Mouse (Mus musculus) adrenal gland, adult (tissue): ENCODE measurements around the gene Gm29666.

Source experiments
- DNase-seq, 2 experiments: peaks; one replicate each; pipeline ENCODE4 v3.0.0; 2022 to 2023; ENCODE audit warnings: low spot score in 1 of 2; ENCODE audit not compliant: inconsistent age in 2 of 2

Gene Gm29666

DNA sequence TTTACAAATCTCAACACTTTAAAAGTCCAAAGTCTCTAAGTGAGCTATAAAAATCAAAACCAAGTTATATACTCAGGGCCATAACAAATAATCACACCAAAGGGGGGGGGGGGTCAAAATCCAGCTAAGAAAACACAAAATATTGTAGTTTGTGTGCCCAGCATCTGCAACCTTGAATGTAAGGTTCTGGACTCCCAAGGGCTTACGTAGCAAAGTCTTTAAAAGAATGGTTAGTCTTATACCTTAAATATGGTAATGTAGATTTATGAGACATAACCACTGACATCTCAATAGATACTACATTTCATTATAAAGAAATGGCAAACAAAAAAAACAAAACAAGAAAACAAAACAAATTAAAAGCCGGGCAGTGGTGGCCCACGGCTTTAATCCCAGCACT, at the start of gene Gm29666:
TSS of gene Gm29666 (minus strand) at position 101 of the 400 bp plus-strand sequence.
- DNase-seq: no peak

DNA sequence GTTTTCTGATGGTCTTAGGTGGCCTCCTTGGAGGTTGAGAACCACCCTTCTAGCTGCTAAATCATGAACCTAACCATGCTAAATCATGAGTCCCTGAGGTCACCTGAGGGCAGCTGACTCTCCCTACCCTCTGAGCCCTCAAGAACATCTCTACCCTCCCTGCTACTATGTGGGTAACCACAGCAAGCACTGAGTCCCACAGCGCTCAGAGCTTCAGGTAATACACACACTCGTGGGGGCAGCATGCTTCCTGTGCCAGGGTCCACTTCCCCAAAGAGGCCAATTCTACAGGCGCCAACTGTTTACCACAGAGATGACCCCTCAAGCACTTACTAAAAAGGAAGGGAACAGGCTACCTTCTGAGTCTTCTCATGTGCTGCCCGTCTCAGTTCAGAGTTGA, 48.7 kb upstream of the Gm29666 start:
- no peak for DNase-seq

DNA sequence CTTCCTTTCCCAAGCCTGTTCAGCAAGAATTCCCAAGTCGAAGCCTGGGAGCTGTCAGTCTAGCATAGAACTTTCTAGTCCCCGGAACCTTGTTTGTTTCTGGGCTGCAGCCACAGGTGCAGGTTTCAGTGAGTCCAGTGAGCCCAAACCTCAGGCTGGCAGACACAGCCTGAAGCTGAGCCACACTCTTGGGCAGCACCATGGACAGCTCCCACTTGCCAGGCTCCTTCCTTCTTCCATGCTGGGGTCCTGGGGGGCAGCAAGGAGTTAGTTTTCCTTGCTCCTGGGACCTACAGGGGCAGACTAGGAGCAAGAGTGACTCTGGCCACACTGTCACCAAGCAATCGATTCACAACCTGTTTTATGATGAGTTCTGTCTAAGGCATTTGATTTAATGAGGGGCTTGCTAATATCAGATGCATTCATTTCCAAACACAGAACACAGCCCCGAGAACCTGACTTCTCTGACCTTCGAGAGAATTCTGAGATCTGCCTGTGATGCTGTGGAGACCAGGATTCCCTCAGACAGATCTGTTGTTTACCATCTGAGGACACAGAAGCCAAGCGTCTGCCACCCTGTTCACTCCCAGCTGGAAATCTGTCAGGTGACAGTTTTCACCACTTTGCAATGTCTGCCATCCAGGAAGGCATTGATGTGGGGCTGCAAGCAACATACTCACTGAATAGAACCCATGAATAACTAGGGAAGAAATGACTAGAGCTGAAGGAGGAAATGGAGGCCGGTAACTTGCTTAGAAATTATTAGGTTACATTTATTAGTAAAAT, 45.9 kb upstream of the Gm29666 start:
- peak in 1 of 2 experiments; percentile 74 for DNase-seq

DNA sequence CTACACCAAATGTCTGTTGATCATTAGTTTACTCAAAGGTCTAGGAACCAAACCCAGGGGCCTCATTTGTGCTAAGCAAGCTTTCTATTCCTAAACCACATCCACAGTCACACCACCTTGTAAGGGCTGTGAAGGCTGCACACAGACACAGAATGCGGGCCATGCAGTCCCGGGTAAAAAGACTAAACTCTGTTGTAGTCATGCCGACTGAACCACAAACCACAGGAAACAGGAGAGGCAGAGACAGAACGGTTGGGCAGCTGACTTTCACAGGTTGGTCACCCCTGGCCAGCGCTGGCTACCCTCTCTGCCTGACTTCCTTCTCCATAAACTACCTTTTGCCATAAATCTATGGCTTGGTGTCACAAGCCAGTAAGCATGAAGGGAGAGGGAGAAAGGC, 44.9 kb upstream of the Gm29666 start:
- no peak for DNase-seq

DNA sequence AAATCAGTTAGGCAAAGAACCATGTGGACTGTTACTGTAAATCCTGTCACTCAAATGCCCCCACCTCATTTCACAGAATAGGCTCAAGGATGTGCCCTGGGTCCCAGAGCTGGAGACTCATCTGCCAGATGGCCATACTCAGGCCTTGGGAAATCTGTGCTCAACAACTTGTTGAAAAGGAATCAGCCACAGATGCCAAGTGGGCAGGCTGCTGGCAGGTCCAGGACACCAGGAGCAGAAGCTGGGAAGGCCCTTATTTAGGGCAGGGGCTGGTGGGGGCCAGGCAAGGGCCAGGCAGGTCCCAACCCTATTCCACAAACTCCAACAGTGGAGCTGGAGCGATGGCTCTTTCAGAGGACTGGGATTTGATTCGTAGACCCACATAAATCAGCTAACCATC, 42.7 kb upstream of the Gm29666 start:
- no peak for DNase-seq

- DNase-seq: peak; percentile 42 to 67
Observed at GRCm38 (mm10) chr15:84960692-84961091, 40.9 kb upstream of the Gm29666 start.

GRCm38 (mm10) chr15:84959891-84960290, 40.1 kb upstream of the Gm29666 start:
- DNase-seq: no peak

- peak; percentile 68 to 87 for DNase-seq
Observed at GRCm38 (mm10) chr15:84958331-84958730, 38.5 kb upstream of the Gm29666 start.

- DNase-seq: no peak
Observed at GRCm38 (mm10) chr15:84957851-84958250, 38.0 kb upstream of the Gm29666 start.

GRCm38 (mm10) chr15:84953259-84953658, 33.4 kb upstream of the Gm29666 start:
- no peak for DNase-seq

- DNase-seq: no peak
Observed at GRCm38 (mm10) chr15:84950053-84950452, 30.2 kb upstream of the Gm29666 start.

GRCm38 (mm10) chr15:84948990-84949389, 29.2 kb upstream of the Gm29666 start:
- DNase-seq: no peak

DNA sequence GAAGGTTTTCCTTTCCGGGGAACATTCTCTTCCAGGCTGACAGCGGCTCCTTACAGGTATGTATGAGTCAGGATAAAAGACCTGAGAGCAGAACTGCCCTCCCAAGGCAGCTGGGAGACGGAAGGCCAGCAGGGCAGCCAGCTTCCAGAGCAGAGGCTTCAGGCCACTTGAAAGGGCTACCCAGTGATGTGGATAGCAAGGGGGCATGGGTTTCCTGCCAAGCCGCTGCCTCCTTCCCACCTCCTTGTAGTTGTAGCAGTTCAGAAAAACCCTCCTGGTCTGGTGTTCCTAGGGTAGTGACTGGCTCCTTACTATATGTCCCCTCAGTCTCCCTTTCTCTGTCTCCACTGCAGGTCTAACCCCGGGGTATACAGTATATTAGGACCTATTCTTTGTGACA, 24.5 kb upstream of the Gm29666 start:
- DNase-seq: no peak

DNA sequence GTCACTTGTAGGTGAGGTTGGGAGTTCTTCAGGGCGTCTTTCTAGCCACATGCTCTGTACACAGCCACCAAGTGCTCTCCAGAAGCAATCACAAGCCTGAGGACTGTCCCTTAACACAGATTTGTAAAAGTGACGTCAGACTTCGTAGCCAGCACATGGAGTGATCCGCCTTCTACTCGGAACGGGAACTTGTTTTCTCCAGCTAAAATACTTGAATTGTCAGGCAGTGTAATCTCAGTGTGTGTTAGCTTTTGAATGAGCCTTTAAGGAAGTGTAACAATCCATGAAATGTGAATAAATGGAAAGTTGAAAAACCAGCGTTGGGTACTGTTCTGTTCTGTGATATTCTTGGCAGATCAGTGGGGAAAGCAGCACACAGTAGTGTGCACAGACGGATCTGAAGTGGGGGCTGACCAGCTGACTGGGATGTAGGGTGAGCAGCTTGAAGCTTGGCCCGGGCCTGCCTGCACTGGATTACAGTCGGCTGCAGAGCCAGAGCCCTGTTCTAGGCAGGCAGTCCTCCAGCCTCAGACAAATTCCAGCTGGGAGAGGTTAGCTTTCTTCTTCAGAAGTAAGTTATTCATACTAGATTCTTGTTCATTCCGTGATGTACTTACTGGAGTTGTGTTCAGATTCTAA, 22.9 kb upstream of the Gm29666 start:
- no peak for DNase-seq

GRCm38 (mm10) chr15:84940102-84940501, 20.3 kb upstream of the Gm29666 start:
- DNase-seq: peak; percentile 47 to 64

- DNase-seq: no peak
Observed at GRCm38 (mm10) chr15:84934901-84935300, 15.1 kb upstream of the Gm29666 start.

GRCm38 (mm10) chr15:84932351-84932750, 12.5 kb upstream of the Gm29666 start:
- no peak for DNase-seq

DNA sequence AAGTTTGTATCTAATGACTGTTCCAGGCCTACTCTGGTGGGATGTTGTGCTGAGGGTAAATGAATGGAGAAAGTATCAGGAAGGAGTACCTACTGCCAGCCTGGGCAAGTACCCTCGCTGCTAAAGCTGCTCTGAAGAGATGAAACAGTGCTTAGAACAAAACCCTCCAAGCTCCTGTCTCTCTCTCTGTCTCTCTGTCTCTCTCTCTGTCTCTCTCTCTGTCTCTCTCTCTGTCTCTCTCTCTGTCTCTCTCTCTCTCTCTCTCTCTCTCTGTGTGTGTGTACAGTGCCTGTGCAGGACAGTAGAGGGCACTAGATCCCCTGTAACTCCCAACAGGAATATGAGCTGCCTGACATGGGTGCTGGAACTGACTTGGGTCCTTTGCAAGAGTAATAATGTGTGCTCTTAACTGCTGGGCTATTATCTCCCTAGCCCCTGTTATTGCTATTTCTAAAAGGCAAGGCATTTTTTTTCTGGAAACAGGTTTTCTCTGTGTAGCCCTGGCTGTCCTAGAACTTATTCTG, 5.7 kb upstream of the Gm29666 start:
- no peak for DNase-seq

- peak in 1 of 2 experiments; percentile 80 for DNase-seq
Observed at GRCm38 (mm10) chr15:84924781-84925315, 5.0 kb upstream of the Gm29666 start.

GRCm38 (mm10) chr15:84923508-84924181, 3.8 kb upstream of the Gm29666 start:
- peak in 1 of 2 experiments; percentile 81 for DNase-seq

DNA sequence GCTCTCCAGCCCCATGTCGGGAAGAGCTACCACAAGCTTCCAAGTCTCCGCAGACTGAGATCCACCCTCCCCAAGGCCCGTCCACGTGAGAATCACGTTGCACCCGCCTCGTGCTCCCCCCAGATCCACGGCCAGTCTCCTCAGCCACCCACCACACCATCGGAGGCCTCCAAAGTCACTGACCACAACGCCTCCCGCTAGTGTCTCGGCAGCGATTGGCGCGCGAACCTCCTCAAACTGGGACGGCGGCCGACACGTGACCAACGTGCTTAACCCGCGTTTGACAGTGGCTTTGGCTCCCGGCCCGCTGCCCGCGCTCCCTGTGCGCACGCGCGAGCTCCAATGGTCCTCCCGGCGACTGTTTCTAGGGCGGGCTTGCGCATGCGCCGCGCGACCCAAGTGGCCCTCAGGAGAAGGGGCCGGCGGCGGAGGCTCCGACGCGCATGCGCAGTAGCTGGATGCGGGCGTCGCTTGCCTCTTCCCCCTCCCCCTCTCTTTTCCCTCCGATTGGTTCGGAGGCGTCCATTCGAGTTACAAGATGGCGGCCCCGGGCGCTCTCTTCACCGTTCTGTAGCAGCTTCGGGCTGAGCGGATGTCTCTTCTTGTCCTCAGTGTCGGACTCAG, 3.2 kb upstream of the Gm29666 start, which contains the start of gene Nup50:
TSS of gene Nup50 (plus strand) at position 528 of the 624 bp plus-strand sequence.
- peak; percentile 100 for DNase-seq
